Mouse (Mus musculus): ENCODE data around the gene Gm4881. TPM values are rescaled to one million over a fixed set of nuclear protein-coding genes. Genes with fewer than 3 reads are reported as not detected.

Gm4881 gene
- total RNA-seq, 2 experiments from 2014 or later: not detected

Small RNAs within 50 kb of the gene (microRNA-seq; reads per million reads assigned to microRNA genes)
- gene Mir7046 (5.7 to 7.0 reads per million in 2 experiments), gene Mir7047 (22.4 to 32.3 reads per million in 2 experiments)

Other genes with a start within 250 kb of the Gm4881 start
- not detected for gene BC049730, start 235.3 kb downstream of the Gm4881 start, total RNA-seq (2021)
- not detected for gene Gm4763, start 217.6 kb downstream of the Gm4881 start, total RNA-seq (2021)
- not detected for gene Cd177, start 184.2 kb downstream of the Gm4881 start, total RNA-seq (2021)
- not detected for gene Ceacam10, start 167.3 kb downstream of the Gm4881 start, total RNA-seq (2021)
- gene Gm9844, start 82.3 kb downstream of the Gm4881 start, total RNA-seq (2021): 1 to 10 TPM; 1.3 to 2.1 TPM
- gene Lypd4, start 74.6 kb downstream of the Gm4881 start, total RNA-seq (2021): not detected
- gene Dmrtc2, start 74.4 kb downstream of the Gm4881 start, total RNA-seq (2021): not detected
- gene Rps19, start 60.1 kb downstream of the Gm4881 start, total RNA-seq (2021): 100 to 1,000 TPM; 452 TPM
- gene Cd79a, start 47.1 kb downstream of the Gm4881 start, total RNA-seq (2021): under 1 TPM; 0.37 to 0.43 TPM
- gene Arhgef1, start 41.6 kb downstream of the Gm4881 start, total RNA-seq (2021): 10 to 100 TPM; 78.2 to 82.2 TPM
- 100 to 1,000 TPM; 262 to 275 TPM for gene Rabac1, start 28.3 kb upstream of the Gm4881 start, total RNA-seq (2021)
- gene Atp1a3, start 61.5 kb upstream of the Gm4881 start, total RNA-seq (2021): 1,000 to 10,000 TPM; 2,620 to 2,738 TPM
- gene Grik5, start 127.9 kb upstream of the Gm4881 start, total RNA-seq (2021): 100 to 1,000 TPM; 258 to 270 TPM
- 10 to 100 TPM; 25.0 to 26.1 TPM for gene Zfp574, start 128.1 kb upstream of the Gm4881 start, total RNA-seq (2021)
- gene Pou2f2, start 235.2 kb upstream of the Gm4881 start, total RNA-seq (2021): 10 to 100 TPM; 10.1 to 11.4 TPM

All from layer of hippocampus, postnatal 14 days (tissue).